Mouse (Mus musculus) G1E (cell line): ENCODE results near the gene Frmpd4.

ENCODE experiments used
- CTCF ChIP-seq: IDR thresholded peaks from 2 replicates; pipeline ENCODE4 v1.5.1; 2012; ENCODE audit warnings: low read depth, low read length, inconsistent platforms, mixed read lengths
- TAL1 ChIP-seq: conservative IDR thresholded peaks from 2 replicates; pipeline ENCODE4 v1.6.1; 2012; ENCODE audit warnings: low read depth, low read length, inconsistent platforms, mixed read lengths

- no peak for TF ChIP-seq CTCF
- no peak for TF ChIP-seq TAL1
Measured at GRCm38 (mm10) chrX:168123589-168123965, 453.5 kb downstream of the Frmpd4 start.
